Mouse (Mus musculus) gastrocnemius, postnatal 4 days (tissue): ENCODE measurements around the gene Olfr1039. TPM values are rescaled to one million over a fixed set of nuclear protein-coding genes. Genes with fewer than 3 reads are reported as not detected.
"Not testable (repeated sequence)": the region's sequence is repeated elsewhere in the genome, so short reads cannot be mapped to it uniquely, and the experiment has no call there.

ENCODE experiments used
- DNase-seq, 2 experiments: peaks; one replicate each; pipeline ENCODE4 v3.0.0; 2021 to 2022; ENCODE audit warnings: low spot score in 2 of 2, mixed read lengths in 2 of 2
- long read RNA-seq, 2 experiments: library from polyadenylated mRNA; stranded (forward); transcript quantifications; one replicate each; pipeline ENCODE4 v2.0.0; 2021
- total RNA-seq, 2 experiments: library from RNA; stranded (reverse); gene quantifications; 2 replicates each; pipeline ENCODE4 v1.2.3; 2021

Gene Olfr1039
- not detected for total RNA-seq
- long read RNA-seq, experiment 1, result 0 reads
- long read RNA-seq, experiment 2, result 0 reads

DNA sequence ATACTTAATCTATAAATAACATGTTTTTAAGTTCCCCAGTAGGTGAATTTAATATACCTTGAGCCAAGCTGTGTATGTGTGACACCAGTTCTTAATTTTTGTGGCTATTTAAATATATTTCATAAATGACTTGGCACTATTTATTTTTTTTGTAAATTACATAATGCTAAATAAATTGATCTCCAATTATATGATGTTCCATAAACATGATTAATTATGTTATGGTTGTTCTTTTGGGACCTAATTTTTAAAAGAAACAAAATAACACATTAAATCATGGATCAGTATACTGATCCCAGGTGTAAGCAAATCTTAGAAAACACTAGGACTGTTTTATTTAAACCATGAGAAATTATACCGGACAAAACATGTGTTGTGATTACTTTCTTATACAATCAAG is at the start of gene Olfr1039:
TSS of gene Olfr1039 (minus strand) at position 101 of the 400 bp plus-strand sequence.
- no peak for DNase-seq

DNA sequence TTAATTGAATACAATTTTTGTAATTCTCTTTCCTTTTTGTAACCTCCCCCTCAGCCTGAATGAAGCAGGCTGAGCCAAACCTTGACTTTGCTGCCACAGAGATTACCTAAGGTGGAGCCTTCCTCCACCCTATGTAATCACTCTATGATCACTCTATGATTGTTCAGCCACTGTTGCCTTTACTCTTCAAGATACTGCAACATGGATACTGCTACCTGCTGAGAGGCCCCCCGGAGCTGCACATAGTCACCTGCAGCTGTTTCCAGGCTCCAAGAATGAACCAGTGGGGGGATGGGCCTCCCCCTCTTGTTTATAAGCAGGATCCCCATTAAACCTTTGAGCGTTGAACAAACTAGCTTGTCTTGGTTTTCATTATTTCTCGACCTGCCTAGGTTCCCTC is 44.2 kb upstream of the Olfr1039 start:
- DNase-seq, result no peak

DNA sequence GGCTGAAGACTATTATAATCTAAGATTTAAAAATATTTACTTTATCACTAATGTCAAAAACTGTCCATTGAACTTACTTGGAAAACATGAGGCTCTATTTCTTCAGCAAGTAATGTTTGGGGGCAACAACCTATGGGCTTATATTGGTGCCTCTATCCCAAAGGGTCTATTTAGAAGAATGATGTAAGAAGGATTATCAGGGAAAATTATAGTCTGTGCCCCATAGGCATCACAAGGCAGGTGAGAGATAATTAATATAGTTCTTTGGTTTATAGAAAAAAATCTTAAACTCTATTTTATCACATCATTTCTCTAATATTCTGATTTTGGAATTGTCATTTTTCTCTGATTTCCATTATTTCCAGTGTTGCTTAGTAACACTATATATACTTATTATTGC is 42.0 kb upstream of the Olfr1039 start, which contains the start of gene Olfr1044:
TSS of gene Olfr1044 (minus strand) at position 101 of the 400 bp plus-strand sequence.
- no peak for DNase-seq

DNA sequence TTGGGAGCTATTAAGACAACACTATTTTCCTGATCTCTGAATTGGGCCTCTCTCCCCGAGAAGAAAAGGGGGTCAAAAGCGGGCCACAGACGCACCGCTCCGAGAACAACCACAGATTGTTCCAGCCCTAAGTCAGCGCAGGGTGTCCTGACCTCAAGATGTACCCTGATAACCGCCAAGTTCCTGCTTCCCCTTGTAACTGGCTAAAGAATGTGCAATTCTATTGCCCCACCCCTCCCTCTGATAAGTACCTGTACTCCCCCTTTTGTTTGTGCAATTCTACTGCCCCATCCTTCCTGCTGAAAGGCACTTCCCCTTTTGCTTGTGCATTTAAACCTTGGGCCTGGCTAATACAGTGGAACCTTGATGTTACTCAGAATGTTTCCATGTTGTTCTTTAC is 39.7 kb upstream of the Olfr1039 start:
- not testable (repeated sequence) for DNase-seq

DNA sequence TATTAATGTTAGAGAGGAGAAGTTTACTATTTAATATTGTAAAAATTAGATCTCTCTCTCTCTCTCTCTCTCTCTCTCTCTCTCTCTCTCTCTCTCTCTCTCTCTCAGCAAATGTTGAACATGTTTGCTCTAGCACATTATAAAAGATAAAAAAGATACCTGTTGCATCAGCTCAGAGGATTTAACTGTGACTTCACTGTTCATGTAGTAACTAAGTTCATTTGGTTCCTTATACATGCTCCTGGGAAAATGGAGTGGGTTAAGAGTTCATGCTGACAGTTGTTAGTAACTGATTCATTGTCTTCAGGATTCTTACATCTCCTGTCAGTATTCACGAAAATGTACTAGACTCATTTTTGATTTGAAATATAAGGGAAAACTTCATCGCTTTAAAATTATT is 31.7 kb upstream of the Olfr1039 start, which contains the start of gene Olfr1043:
TSS of gene Olfr1043 (minus strand) at position 101 of the 400 bp plus-strand sequence.
- no peak for DNase-seq

DNA sequence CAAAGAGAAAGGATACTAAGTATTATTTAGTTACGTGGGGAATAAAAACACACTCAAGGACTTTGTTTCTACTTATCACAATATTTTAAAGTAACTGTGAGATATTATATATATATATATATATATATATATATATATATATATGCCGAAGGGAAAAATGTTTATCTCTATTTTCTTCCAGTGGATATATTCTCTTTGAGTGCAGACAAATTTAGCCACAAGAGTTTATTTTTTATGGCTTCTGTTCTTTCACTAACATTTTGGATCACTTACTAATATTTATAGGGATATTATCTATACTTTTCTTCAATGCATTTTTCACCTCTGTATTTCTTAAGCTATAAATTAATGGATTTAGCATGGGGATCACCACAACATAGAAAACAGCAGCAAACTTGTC is 26.0 kb upstream of the Olfr1039 start, which contains the start of gene Olfr1042:
TSS of gene Olfr1042 (minus strand) at position 101 of the 400 bp plus-strand sequence.
- DNase-seq, result no peak

DNA sequence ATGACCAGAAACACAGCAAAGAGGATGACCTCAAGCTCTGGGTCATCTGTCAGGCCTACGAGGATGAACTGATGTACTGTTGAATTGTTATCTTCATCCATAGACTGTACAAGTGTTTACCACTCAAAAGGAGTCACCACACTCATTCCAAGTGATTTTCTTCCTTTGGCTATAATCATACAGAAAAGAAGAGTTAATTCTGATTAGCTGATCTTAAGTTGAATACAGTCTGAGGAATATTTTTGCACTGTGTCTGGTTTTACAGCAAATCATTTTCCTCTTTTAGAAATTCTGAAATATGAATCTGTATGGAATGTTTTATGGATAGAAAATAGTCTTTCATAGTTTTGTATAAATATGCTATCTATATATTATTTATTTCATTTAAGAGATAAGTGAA is 10.9 kb upstream of the Olfr1039 start, which contains the start of gene Olfr1040:
TSS of gene Olfr1040 (minus strand) at position 101 of the 400 bp plus-strand sequence.
- DNase-seq, result no peak

DNA sequence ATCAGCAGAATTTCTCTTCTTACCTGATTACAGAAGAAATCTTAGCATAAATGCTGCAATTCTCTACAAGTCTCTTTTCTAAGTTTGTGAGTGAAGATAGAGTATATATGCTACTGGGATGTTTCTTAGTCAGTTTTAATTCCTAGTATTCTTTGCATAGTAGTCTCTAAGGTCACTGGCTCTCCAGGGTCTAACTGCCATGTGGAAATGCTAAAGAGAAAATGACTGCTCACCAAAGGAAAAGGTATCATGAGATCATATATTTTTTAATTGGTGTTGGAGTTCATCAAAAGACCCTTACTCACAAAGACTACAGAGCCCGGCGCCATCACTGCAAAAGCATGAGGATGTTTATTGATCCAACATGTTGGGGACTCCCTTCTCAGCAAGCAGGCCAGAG is 48.4 kb downstream of the Olfr1039 start, which contains the start of gene Olfr1037:
TSS of gene Olfr1037 (minus strand) at position 101 of the 400 bp plus-strand sequence.
- DNase-seq, result no peak

DNA sequence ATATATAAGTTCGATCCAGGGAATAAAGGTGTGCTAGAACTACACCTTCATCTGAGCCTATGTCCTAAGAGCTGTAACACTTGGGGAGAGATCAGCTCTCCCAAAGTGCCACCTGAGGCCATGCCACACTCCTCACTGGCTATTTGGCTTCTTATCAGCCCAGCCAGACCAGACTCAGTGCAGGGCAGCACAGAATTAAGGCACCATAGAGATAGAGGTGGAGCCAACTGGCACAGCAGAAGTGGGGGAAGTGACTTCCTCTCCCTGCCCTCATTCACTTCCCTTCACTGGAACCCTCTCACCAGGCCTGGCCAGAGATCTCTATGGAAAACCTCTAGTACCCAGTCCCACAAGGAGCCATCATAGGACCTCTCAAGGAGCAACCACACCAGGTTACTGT is 55.2 kb downstream of the Olfr1039 start:
- DNase-seq, result not testable (repeated sequence)

Other genes starting within 250 kb of the Olfr1039 start
- not detected for gene Olfr1024, start 230.9 kb downstream of the Olfr1039 start, total RNA-seq
- gene Olfr1025-ps1, start 220.7 kb downstream of the Olfr1039 start, total RNA-seq, result not detected
- gene Olfr1026, start 214.4 kb downstream of the Olfr1039 start, total RNA-seq, result not detected
- not detected for gene Olfr1028, start 185.5 kb downstream of the Olfr1039 start, total RNA-seq
- gene Olfr1029, start 162.0 kb downstream of the Olfr1039 start, total RNA-seq, result not detected
- gene Olfr1030, start 156.7 kb downstream of the Olfr1039 start, total RNA-seq, result not detected
- not detected for gene Olfr1031, start 145.6 kb downstream of the Olfr1039 start, total RNA-seq
- gene Olfr1032, start 130.4 kb downstream of the Olfr1039 start, total RNA-seq, result not detected
- gene Olfr1033, start 115.3 kb downstream of the Olfr1039 start, total RNA-seq, result under 1 TPM; 0.08 to 0.10 TPM
- gene Olfr1034, start 90.1 kb downstream of the Olfr1039 start, total RNA-seq, result not detected
- gene Olfr1036, start 61.9 kb downstream of the Olfr1039 start, total RNA-seq, result not detected
- not detected for gene Olfr1037, start 48.5 kb downstream of the Olfr1039 start, total RNA-seq
- not detected for gene Olfr1040, start 10.8 kb upstream of the Olfr1039 start, total RNA-seq
- not detected for gene Olfr1042, start 25.9 kb upstream of the Olfr1039 start, total RNA-seq
- not detected for gene Olfr1043, start 31.6 kb upstream of the Olfr1039 start, total RNA-seq
- gene Olfr1044, start 41.9 kb upstream of the Olfr1039 start, total RNA-seq, result not detected
- gene Olfr52, start 49.8 kb upstream of the Olfr1039 start, total RNA-seq, result not detected
- not detected for gene Olfr1045, start 67.1 kb upstream of the Olfr1039 start, total RNA-seq
- gene Olfr1046, start 83.4 kb upstream of the Olfr1039 start, total RNA-seq, result not detected
- gene Olfr1047, start 95.5 kb upstream of the Olfr1039 start, total RNA-seq, result not detected
- gene Olfr1048, start 104.4 kb upstream of the Olfr1039 start, total RNA-seq, result not detected
- gene Olfr1049, start 122.4 kb upstream of the Olfr1039 start, total RNA-seq, result not detected
- gene Olfr1051, start 143.2 kb upstream of the Olfr1039 start, total RNA-seq, result not detected
- not detected for gene Olfr1052, start 156.5 kb upstream of the Olfr1039 start, total RNA-seq
- gene Olfr1053, start 179.4 kb upstream of the Olfr1039 start, total RNA-seq, result not detected
- gene Olfr1054, start 199.5 kb upstream of the Olfr1039 start, total RNA-seq, result not detected
- gene Olfr1055, start 214.4 kb upstream of the Olfr1039 start, total RNA-seq, result not detected
- gene Olfr1056, start 226.5 kb upstream of the Olfr1039 start, total RNA-seq, result not detected
- not detected for gene Olfr1057, start 242.5 kb upstream of the Olfr1039 start, total RNA-seq